ENCODE assay signal across 10 mouse cellular contexts in genomic region chr17:69769002-69769421, GRCm38 (mm10).
DNase-seq lines count a peak whose midpoint lies in the region; ATAC-seq and TF ChIP-seq lines count a peak whose summit lies in the region.
"Had no signal": no experiment of that assay in that cellular context is flagged by ENCODE, and none has a peak within 500 bp of the region (broad histone marks: within the 10 kb centered on the region; RNA-seq: fewer than 3 reads in every experiment).

No protein-coding gene starts in this region.

- H3K9ac ChIP-seq in forebrain, embryonic 14.5 days (ENCODE audit: low read length) = no peak overlapping the region
- H3K9ac ChIP-seq in forebrain, embryonic 11.5 days (ENCODE audit: low read length) = no peak overlapping the region
- no peak overlapping the region for H3K9ac ChIP-seq in lung, postnatal 0 days (replicated peaks; ENCODE audit: low read depth)

- H3K4me1 ChIP-seq in forebrain, embryonic 14.5 days (ENCODE audit: control insufficient read depth, insufficient read depth, low read length) = 0 out of 2 replicates have a peak, but pooled peaks cover 2% of the 10 kb centered on the region
- no peaks in the 10 kb centered on the region for H3K4me1 ChIP-seq in forebrain, embryonic 11.5 days (replicated peaks; ENCODE audit: control insufficient read depth, insufficient read depth, low read length)
- no peaks in the 10 kb centered on the region for H3K4me1 ChIP-seq in lung, postnatal 0 days (ENCODE audit: insufficient read depth, low read depth, low read length)

- peak; percentile 84 for ATAC-seq in forebrain, embryonic 14.5 days
- ATAC-seq in forebrain, embryonic 11.5 days (replicated peaks; ENCODE audit: low FRiP score) = no peak
- no peak for ATAC-seq in lung, postnatal 0 days

- no peak for TF ChIP-seq CTCF in lung, postnatal 0 days (IDR thresholded peaks at IDR 0.05)

- DNase-seq in forebrain, embryonic 14.5 days (ENCODE audit: low spot score) = peak; percentile 78
- DNase-seq in forebrain, embryonic 11.5 days (ENCODE audit: low spot score) = no peak
- DNase-seq in forelimb bud, embryonic 11.5 days (ENCODE audit: low read depth, low spot score) = peak; percentile 16
- DNase-seq in left cerebral cortex, adult 11 months (ENCODE audit: low spot score) = peak; percentile 68
- peak; percentile 56 to 64 for DNase-seq in right cerebral cortex, adult 2 months (ENCODE audit: low spot score in 2 of 2)
- no peak for DNase-seq in lung, postnatal 0 days (ENCODE audit: low spot score)
- no peak for DNase-seq in adrenal gland, postnatal 14 days
- no peak for DNase-seq in adrenal gland, postnatal 25 days
- DNase-seq: heart, adult 18-20 months; kidney, adult 8-10 months had no signal

- H3K27me3 ChIP-seq in forebrain, embryonic 14.5 days (replicated peaks; ENCODE audit: control insufficient read depth, insufficient read depth, low read length) = no peaks in the 10 kb centered on the region
- H3K27me3 ChIP-seq in forebrain, embryonic 11.5 days (ENCODE audit: control insufficient read depth, insufficient read depth, low read length) = no peaks in the 10 kb centered on the region
- no peaks in the 10 kb centered on the region for H3K27me3 ChIP-seq in lung, postnatal 0 days (replicated peaks; ENCODE audit: insufficient read depth, low read length)

- H3K4me3 ChIP-seq in forebrain, embryonic 14.5 days (ENCODE audit: low read depth, low read length) = no peak overlapping the region
- H3K4me3 ChIP-seq in forebrain, embryonic 11.5 days (ENCODE audit: low read depth, low read length) = no peak overlapping the region
- H3K4me3 ChIP-seq in lung, postnatal 0 days (ENCODE audit: low read depth, low read length) = no peak overlapping the region

- H3K9me3 ChIP-seq in forebrain, embryonic 14.5 days (replicated peaks; ENCODE audit: control insufficient read depth, low read length) = no peaks in the 10 kb centered on the region
- no peaks in the 10 kb centered on the region for H3K9me3 ChIP-seq in forebrain, embryonic 11.5 days (ENCODE audit: control insufficient read depth, low read length)
- H3K9me3 ChIP-seq in lung, postnatal 0 days (ENCODE audit: low read length) = no peaks in the 10 kb centered on the region

- no peak overlapping the region for H3K4me2 ChIP-seq in forebrain, embryonic 14.5 days (ENCODE audit: low read length)
- H3K4me2 ChIP-seq in forebrain, embryonic 11.5 days (ENCODE audit: low read depth, low read length, severe bottlenecking) = no peak overlapping the region
- H3K4me2 ChIP-seq in lung, postnatal 0 days (replicated peaks; ENCODE audit: low read depth, low read length) = no peak overlapping the region

- 0 out of 2 replicates have a peak overlapping the region, but pooled peaks have one; percentile 15 for H3K27ac ChIP-seq in forebrain, embryonic 14.5 days (ENCODE audit: low read depth, low read length)
- no peak overlapping the region for H3K27ac ChIP-seq in forebrain, embryonic 11.5 days (ENCODE audit: low read depth, low read length)
- H3K27ac ChIP-seq in lung, postnatal 0 days (ENCODE audit: low read length) = no peak overlapping the region

- H3K36me3 ChIP-seq in forebrain, embryonic 14.5 days (ENCODE audit: control insufficient read depth, insufficient read depth, low read length) = no peaks in the 10 kb centered on the region
- H3K36me3 ChIP-seq in forebrain, embryonic 11.5 days (ENCODE audit: control insufficient read depth, insufficient read depth, low read length) = no peaks in the 10 kb centered on the region
- H3K36me3 ChIP-seq in lung, postnatal 0 days (ENCODE audit: insufficient read depth, low read length) = no peaks in the 10 kb centered on the region

- 53% methylated on average over 8 of the region's 8 CpGs for WGBS in forebrain, embryonic 14.5 days
- 79% methylated on average over 8 of the region's 8 CpGs for WGBS in forebrain, embryonic 11.5 days
- WGBS in lung, postnatal 0 days = 77% methylated on average over 8 of the region's 8 CpGs

- TF ChIP-seq EP300 in lung, postnatal 0 days (IDR thresholded peaks at IDR 0.05) = no peak

Comparison
In these comparisons a context has a peak if more than half of its experiments do, and no peak if none do; other contexts are left out.
1. DNase-seq: peak in forebrain, embryonic 14.5 days (single experiment), forelimb bud, embryonic 11.5 days (single experiment), left cerebral cortex, adult 11 months (single experiment) and right cerebral cortex, adult 2 months (2 of 2); none in forebrain, embryonic 11.5 days (single experiment), lung, postnatal 0 days (single experiment), adrenal gland, postnatal 14 days (single experiment) and adrenal gland, postnatal 25 days (single experiment).